Mouse (Mus musculus) ES-E14 (cell line): ENCODE measurements around the gene Micall2. TPM values are rescaled to one million over a fixed set of nuclear protein-coding genes. Genes with fewer than 3 reads are reported as not detected.

Experiments used
- DNase-seq: peaks from one replicate; pipeline ENCODE4 v3.0.0-alpha.2; 2013; ENCODE audit warnings: low read depth, low spot score
- H3K27ac ChIP-seq: 2 replicates; pipeline ENCODE4 v1.5.1; 2012; ENCODE audit warnings: low read depth, mild to moderate bottlenecking, low read length, moderate library complexity, mixed read lengths; ENCODE audit not compliant: poor library complexity, insufficient read depth, severe bottlenecking
- H3K36me3 ChIP-seq: 2 replicates; pipeline ENCODE4 v1.6.1; 2012; ENCODE audit warnings: mild to moderate bottlenecking, low read length, moderate library complexity, mixed read lengths; ENCODE audit not compliant: control insufficient read depth, poor library complexity, insufficient read depth, severe bottlenecking
- H3K4me1 ChIP-seq, 2 experiments: fragments of 150-350 bp in 1 of 2; sonication (generic) in 1 of 2; 2 replicates each; pipeline ENCODE4 v1.6.1; 2012; ENCODE audit warnings: low read length in 2 of 2, mild to moderate bottlenecking in 1 of 2, mixed read lengths in 1 of 2; ENCODE audit not compliant: control insufficient read depth in 2 of 2, insufficient read depth in 2 of 2, poor library complexity in 1 of 2
- H3K4me3 ChIP-seq, 2 experiments: fragments of 150-350 bp in 1 of 2; sonication (generic) in 1 of 2; 2 replicates each; pipeline ENCODE4 v1.5.1; 2012; ENCODE audit warnings: low read length in 2 of 2, low read depth in 1 of 2, mild to moderate bottlenecking in 1 of 2, mixed read lengths in 1 of 2; ENCODE audit not compliant: insufficient read depth in 1 of 2, poor library complexity in 1 of 2, severe bottlenecking in 1 of 2
- H3K9ac ChIP-seq: 2 replicates; pipeline ENCODE4 v1.6.1; 2012; ENCODE audit warnings: low read depth, mild to moderate bottlenecking, low read length, mixed read lengths; ENCODE audit not compliant: poor library complexity, insufficient read depth, severe bottlenecking
- H3K9me3 ChIP-seq: fragments of 150-350 bp; sonication (generic); 2 replicates; pipeline ENCODE4 v1.6.1; 2012; ENCODE audit warnings: low read depth, mild to moderate bottlenecking, low read length; ENCODE audit not compliant: control insufficient read depth, insufficient read depth
- CHD2 ChIP-seq: IDR thresholded peaks from 2 replicates; pipeline ENCODE4 v1.6.1; 2014; ENCODE audit warnings: mild to moderate bottlenecking, low read depth, low read length, inconsistent platforms
- HCFC1 ChIP-seq: IDR thresholded peaks from 2 replicates; pipeline ENCODE4 v1.6.1; 2012; ENCODE audit warnings: low read length, inconsistent platforms, borderline replicate concordance; ENCODE audit not compliant: insufficient read depth
- MAFK ChIP-seq: IDR thresholded peaks from 2 replicates; pipeline ENCODE4 v1.6.1; 2014; ENCODE audit warnings: mild to moderate bottlenecking, low read depth, low read length, inconsistent platforms; ENCODE audit not compliant: insufficient read depth
- ZC3H11A ChIP-seq: IDR thresholded peaks from 2 replicates; pipeline ENCODE4 v1.6.1; 2012; ENCODE audit warnings: low read depth, mild to moderate bottlenecking, inconsistent platforms, low read length, borderline replicate concordance
- ZNF384 ChIP-seq: IDR thresholded peaks from 2 replicates; pipeline ENCODE4 v1.6.1; 2012; ENCODE audit warnings: low read depth, low read length, inconsistent platforms
- in situ Hi-C, 2 experiments: fragments of 600-800 bp; cut with MboI; formaldehyde crosslinking; loops; one replicate each; pipeline ENCODE4 v1.15.1; 2025; ENCODE audit warnings: low sequenced_read_pairs in 2 of 2, inconsistent platforms in 1 of 2; ENCODE audit not compliant: unreplicated experiment in 2 of 2
- total RNA-seq: library from RNA; depleted of rRNA; stranded (reverse); fragments of 300-350 nt; gene quantifications from 2 replicates; pipeline ENCODE4 v1.2.3, GENCODE M21; 2012

The Micall2 gene
- total RNA-seq, 1 experiment: 2.2 TPM

DNA sequence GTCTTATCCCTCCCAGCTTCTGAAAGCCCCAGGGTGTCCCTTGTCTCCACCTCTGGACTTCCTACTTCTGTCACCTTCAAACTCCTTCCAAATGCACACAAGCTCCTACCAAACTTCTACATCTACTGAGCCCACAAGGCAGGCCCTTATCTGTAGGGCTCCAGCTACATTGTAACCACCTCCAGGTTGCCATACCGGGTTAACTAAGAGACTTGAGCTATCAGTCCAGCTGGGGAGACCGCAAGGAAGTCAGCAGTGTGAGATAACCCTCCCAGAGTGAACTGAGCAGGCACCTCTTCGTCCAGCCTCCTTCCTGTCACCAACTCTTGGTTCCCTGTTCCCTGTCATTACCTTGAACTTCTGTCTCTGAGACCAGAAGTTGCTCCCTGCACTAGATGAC is 2.1 kb downstream of the Micall2 start:
- no peak for DNase-seq
- TF ChIP-seq CHD2 (no peak), MAFK (no peak), ZC3H11A (no peak), ZNF384 (no peak), HCFC1 (no peak)
- Histone ChIP-seq H3K9ac (no peak overlapping the region), H3K27ac (no peak overlapping the region), H3K4me1 (peaks cover 0 to 5% of the 10 kb centered on the region in 2 experiments; a peak in 2 of 4 replicates), H3K9me3 (no peaks in the 10 kb centered on the region), H3K36me3 (no peaks in the 10 kb centered on the region), H3K4me3 (no peak overlapping the region)
- in situ Hi-C loops: no loop called here

DNA sequence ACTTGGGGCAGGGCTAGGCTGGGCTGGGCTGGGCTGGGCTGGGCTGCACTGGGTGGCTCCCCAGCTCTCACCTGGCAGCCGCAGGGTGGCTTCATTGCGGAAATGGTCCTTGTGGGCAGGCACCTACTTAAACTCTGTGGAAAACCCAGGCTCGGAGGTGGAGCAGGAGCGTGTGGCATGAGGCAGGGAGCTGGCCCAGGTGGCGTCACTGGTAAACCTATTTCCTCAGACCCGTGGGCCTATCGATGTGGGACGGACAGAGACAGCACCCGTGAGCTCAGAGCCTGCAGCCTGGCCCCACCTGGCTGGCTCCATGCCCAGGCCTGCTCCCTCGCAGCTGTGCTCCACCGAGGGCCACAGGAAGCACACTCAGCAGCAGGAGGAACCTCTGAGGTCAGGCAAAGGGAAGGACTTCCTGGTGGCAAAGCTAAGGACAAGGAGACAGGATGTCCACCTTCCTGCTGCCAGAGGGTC is 3.5 kb downstream of the Micall2 start:
- no peak overlapping the region for H3K4me3 ChIP-seq
- H3K9ac ChIP-seq: no peak overlapping the region
- peaks cover 0 to 5% of the 10 kb centered on the region in 2 experiments; a peak in 2 of 4 replicates for H3K4me1 ChIP-seq
- no peaks in the 10 kb centered on the region for H3K9me3 ChIP-seq
- no peaks in the 10 kb centered on the region for H3K36me3 ChIP-seq
- no peak for DNase-seq
- no peak overlapping the region for H3K27ac ChIP-seq
- TF ChIP-seq ZC3H11A (no peak), HCFC1 (no peak), CHD2 (no peak), ZNF384 (no peak), MAFK (no peak)
- in situ Hi-C loops: no loop called here

DNA sequence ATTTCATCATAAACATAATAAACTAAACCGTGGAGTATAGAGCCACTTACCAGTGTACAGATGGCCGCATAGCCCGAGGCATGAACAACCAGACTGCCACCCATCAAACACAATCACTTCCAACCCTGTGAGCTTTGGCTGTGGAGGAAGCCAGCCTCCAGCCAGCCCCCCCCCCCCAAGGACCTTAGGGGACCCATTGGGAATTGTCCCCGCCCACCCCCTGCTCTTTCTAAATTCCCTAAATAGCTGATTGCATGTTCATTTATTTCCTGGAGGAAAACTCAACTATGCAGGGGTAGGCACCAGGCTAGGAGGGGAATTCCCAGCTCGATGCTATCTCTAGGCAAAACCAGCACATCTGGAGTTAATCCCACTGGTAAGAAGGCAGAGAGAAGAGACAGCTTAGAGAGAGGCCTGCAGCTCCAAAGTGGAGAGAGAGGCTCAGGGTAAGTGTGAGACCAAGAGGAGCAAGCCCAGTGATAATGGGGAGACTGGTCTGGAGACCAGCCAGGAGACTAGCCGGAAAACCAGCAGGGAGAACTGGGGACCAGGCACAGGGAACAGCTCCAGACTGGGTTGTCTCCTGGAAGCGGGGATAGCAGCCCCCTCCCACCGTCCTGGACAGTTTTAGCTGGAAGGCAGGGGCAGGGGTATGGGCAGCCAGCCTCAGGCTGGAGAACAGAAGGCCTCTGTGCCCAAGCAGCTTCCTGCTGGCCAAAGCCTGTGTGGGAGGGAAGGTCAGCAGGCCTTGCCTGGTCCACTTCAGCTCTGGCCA is 5.2 kb downstream of the Micall2 start:
- no peak for DNase-seq
- Histone ChIP-seq H3K27ac (no peak overlapping the region), H3K36me3 (no peaks in the 10 kb centered on the region), H3K4me1 (peaks cover 0 to 2% of the 10 kb centered on the region in 2 experiments; a peak in 1 of 4 replicates), H3K9me3 (no peaks in the 10 kb centered on the region), H3K4me3 (no peak overlapping the region), H3K9ac (no peak overlapping the region)
- TF ChIP-seq ZC3H11A: no peak
- no peak for TF ChIP-seq CHD2
- TF ChIP-seq HCFC1: no peak
- no peak for TF ChIP-seq ZNF384
- TF ChIP-seq MAFK: no peak
- in situ Hi-C loops: no loop called here

DNA sequence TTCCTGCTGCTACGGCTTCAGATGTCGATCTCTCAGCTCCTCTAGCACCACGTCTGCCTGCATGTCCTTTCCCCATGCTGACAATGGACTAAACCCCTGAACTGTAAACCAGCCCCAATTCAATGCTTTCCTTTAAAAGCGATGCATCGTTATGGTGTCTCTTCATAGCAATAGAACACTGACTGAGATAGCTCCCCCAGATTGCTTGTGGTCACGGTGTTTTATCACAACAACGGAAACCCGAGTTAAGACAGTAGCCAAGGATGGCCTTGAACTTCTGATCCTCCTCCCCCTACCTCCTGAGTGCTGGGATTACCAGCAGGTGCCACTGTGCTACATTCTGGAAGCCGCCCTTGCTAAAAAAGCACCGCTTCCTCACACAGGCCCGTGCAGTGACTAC is 8.9 kb downstream of the Micall2 start:
- Histone ChIP-seq H3K4me3 (no peak overlapping the region), H3K27ac (no peak overlapping the region), H3K9ac (no peak overlapping the region), H3K9me3 (no peaks in the 10 kb centered on the region), H3K36me3 (no peaks in the 10 kb centered on the region), H3K4me1 (peaks cover 0 to 18% of the 10 kb centered on the region in 2 experiments; a peak in 1 of 4 replicates)
- TF ChIP-seq ZNF384: no peak
- TF ChIP-seq ZC3H11A: no peak
- TF ChIP-seq HCFC1: no peak
- TF ChIP-seq MAFK: no peak
- no peak for TF ChIP-seq CHD2
- in situ Hi-C loops: no loop called here
- no peak for DNase-seq
